Comparison of ENCODE assay signal across 9 mouse cellular contexts in the genomic region with DNA sequence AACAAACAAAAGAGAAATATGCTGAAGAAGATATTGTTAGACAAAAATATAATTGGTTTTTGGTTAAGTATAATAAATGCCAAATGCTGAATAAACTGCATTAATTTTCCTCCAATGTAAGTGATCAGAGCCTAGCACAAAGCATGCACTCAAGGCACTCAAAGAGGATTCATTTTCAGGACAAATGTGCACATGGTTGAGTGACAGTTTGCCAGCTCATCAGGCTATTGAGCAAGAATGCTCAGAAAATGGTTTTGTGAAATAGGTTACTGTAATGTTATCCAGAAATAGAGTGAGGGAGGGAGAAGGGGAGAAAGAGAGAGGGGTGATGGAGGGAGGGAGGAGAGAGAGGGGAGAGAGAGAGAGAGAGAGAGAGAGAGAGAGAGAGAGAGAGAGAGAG.
"Had no signal": no experiment of that assay in that cellular context is flagged by ENCODE, and none has a peak within 500 bp of the region (broad histone marks: within the 10 kb centered on the region; RNA-seq: fewer than 3 reads in every experiment).

No protein-coding gene starts in this region.

- DNase-seq: kidney, adult 8-10 months; kidney, postnatal 36 days; left cerebral cortex, postnatal 4 days; lung, adult 18-20 months; lung, postnatal 4 days; midbrain, embryonic 14.5 days; right cerebral cortex, postnatal 14 days; thymus, adult 18-20 months; thymus, postnatal 14 days had no signal
